Mouse (Mus musculus) cerebellum, adult 8-10 months (tissue): ENCODE data around the gene Vmn1r57.
"Not testable (repeated sequence)": the region's sequence is repeated elsewhere in the genome, so short reads cannot be mapped to it uniquely, and the experiment has no call there.

Experiments
- DNase-seq: peaks from one replicate; pipeline ENCODE4 v3.0.0; 2022

Gene Vmn1r57

GRCm38 (mm10) chr7:5218193-5218592 is at the start of gene Vmn1r57:
Gene Vmn1r57, plus strand, starts transcription at chr7:5218493.
- DNase-seq, result not testable (repeated sequence)

- not testable (repeated sequence) for DNase-seq
Measured at GRCm38 (mm10) chr7:5196647-5197046, 21.6 kb upstream of the Vmn1r57 start, which contains the start of gene Vmn1r56. Gene Vmn1r56, minus strand, starts transcription at chr7:5196747.

GRCm38 (mm10) chr7:5263051-5263450 is 44.8 kb downstream of the Vmn1r57 start:
- DNase-seq, result no peak
